Mouse (Mus musculus): ENCODE measurements at regions not wholly inside any gene's neighbourhood (a gene's known extent, or its start where the extent isn't known, plus 50 kb on each side); places are given as distances from the start of the nearest gene placed in this dataset.

DNA sequence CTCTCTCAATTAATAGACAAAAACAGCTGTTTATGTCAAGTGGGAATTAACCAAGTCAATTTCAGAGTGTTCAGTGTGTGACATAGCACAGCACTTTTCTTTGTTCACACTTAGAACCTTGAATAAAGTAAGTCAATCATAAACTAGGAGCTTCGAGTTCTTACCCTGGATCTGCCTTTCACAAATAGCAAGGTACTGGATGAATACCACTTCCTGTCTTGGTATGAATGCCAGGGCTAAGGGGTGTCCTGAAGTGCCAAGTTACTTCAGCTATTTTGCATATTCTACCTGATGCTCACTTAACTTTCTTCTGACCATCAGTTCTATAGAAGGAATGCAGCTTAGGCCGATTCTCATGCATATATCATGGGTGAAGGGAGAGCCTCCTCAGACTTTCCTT lies 90.1 kb upstream of the Rasgrp1 start:
- no peak for TF ChIP-seq POLR2AphosphoS5 (IDR thresholded peaks at IDR 0.05; ENCODE audit: insufficient replicate concordance, low read depth, low read length)
- TF ChIP-seq CTCF (IDR thresholded peaks at IDR 0.05; ENCODE audit: low read depth, low read length): no peak

Measured in G1E (cell line).